Comparison of ENCODE assay signal across 8 mouse cellular contexts in the genomic region with DNA sequence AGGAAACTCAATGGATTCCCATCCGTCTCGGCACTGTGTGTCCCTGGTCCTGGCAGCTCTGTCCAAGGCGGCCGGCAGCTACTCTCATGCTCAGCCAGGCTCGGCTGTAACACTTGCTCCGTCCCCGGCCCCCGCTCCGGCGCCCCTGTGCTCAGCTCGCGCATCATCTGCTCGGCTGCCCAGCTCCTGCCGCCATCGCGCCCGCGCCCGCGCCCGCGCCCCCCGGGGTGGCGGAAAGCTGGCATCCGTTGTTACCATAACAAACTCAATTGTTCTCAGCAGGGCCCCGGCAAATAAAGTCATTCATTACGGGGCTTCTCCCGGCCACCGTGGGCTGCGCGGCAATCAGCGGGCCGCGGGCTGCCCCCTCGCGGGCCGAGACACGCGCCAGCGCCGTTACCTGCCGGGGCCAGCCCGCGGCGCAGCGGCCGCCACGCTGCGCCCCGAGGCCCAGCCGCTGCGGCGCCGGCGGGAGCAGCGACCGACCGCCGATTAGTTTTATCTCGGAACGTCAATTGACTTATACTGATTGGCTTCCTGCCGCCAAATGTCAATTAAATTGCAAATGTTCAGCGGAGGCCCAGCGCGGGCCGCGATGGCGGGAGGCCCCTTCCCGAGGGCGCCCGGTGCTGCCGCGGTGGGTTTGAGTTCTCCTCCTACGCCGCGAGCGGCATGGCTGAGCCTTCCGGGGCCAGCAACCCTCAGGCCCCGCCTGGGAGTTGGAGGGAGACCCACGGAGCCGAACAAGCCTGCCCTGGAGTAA. TPM values are rescaled to one million over a fixed set of nuclear protein-coding genes. Genes with fewer than 3 reads are reported as not detected.
DNase-seq lines count a peak whose midpoint lies in the region; ATAC-seq lines count a peak whose summit lies in the region.
"Had no signal": no experiment of that assay in that cellular context is flagged by ENCODE, and none has a peak within 500 bp of the region (broad histone marks: within the 10 kb centered on the region; RNA-seq: fewer than 3 reads in every experiment).

No protein-coding gene starts in this region.

- peak overlapping the region; percentile 52 for H3K9ac ChIP-seq in forebrain, embryonic 15.5 days (replicated peaks)
- H3K9ac ChIP-seq in neural tube, embryonic 11.5 days (ENCODE audit: low read length): peak overlapping the region; percentile 57

- H3K4me1 ChIP-seq in forebrain, embryonic 15.5 days: peaks cover 8% of the 10 kb centered on the region; the same call in 1 of the 2 replicates
- no peaks in the 10 kb centered on the region for H3K4me1 ChIP-seq in neural tube, embryonic 11.5 days (ENCODE audit: control insufficient read depth, insufficient read depth, low read length)

- H3K36me3 ChIP-seq in forebrain, embryonic 15.5 days: no peaks in the 10 kb centered on the region
- no peaks in the 10 kb centered on the region for H3K36me3 ChIP-seq in neural tube, embryonic 11.5 days (ENCODE audit: control insufficient read depth, insufficient read depth, low read length)

- DNase-seq in lung, postnatal 10 days: peak; percentile 16
- DNase-seq in lung, postnatal 36 days: no peak
- peak; percentile 62 to 69 for DNase-seq in cerebellum, postnatal 14 days
- DNase-seq in kidney, postnatal 4 days: peak; percentile 57 to 60
- peak; percentile 71 for DNase-seq in neural tube, embryonic 11.5 days (ENCODE audit: low spot score)
- DNase-seq in spleen, postnatal 4 days (ENCODE audit: low spot score in 2 of 2): no peak

- peaks cover 38% of the 10 kb centered on the region for H3K27me3 ChIP-seq in forebrain, embryonic 15.5 days
- H3K27me3 ChIP-seq in neural tube, embryonic 11.5 days (ENCODE audit: control insufficient read depth, insufficient read depth, low read length): peaks cover 40% of the 10 kb centered on the region

- peak; percentile 78 for ATAC-seq in forebrain, embryonic 15.5 days (replicated peaks)
- peak; percentile 61; the same call in 1 of the 2 replicates for ATAC-seq in neural tube, embryonic 11.5 days (ENCODE audit: insufficient read depth, low FRiP score, low TSS enrichment)

- WGBS in forebrain, embryonic 15.5 days: under 1% methylated on average over 81 of the region's 81 CpGs
- WGBS in neural tube, embryonic 11.5 days: under 1% methylated on average over 74 of the region's 81 CpGs

- H3K4me2 ChIP-seq in forebrain, embryonic 15.5 days (replicated peaks): peak overlapping the region; percentile 91
- H3K4me2 ChIP-seq in neural tube, embryonic 11.5 days (ENCODE audit: low read depth): peak overlapping the region; percentile 60

- H3K9me3 ChIP-seq in forebrain, embryonic 15.5 days: no peaks in the 10 kb centered on the region
- H3K9me3 ChIP-seq in neural tube, embryonic 11.5 days (ENCODE audit: control insufficient read depth, low read length): no peaks in the 10 kb centered on the region

- H3K4me3 ChIP-seq in forebrain, embryonic 15.5 days: peak overlapping the region; percentile 53
- peak overlapping the region; percentile 38 for H3K4me3 ChIP-seq in neural tube, embryonic 11.5 days (ENCODE audit: low read depth, low read length)
- H3K4me3 ChIP-seq: myocyte had no signal

- H3K27ac ChIP-seq in forebrain, embryonic 15.5 days (replicated peaks): no peak overlapping the region
- H3K27ac ChIP-seq in neural tube, embryonic 11.5 days (ENCODE audit: low read depth, low read length): no peak overlapping the region

RNA-seq across cellular contexts. Expression of a gene that starts 46.1 kb away (rescaled TPM):
- polyA plus RNA-seq in forebrain, embryonic 15.5 days (2015; fragmentation: Nextera tagmentation; extraction: Ambion mirVana): 0.19 and 0.22 TPM in 2 replicates
- 0.76 and 2.4 TPM in 2 replicates for polyA plus RNA-seq in neural tube, embryonic 11.5 days (2014; fragmentation: Nextera tagmentation; extraction: Ambion mirVana)

Comparison
In these comparisons a context has a peak if more than half of its experiments do, and no peak if none do; other contexts are left out.
1. DNase-seq: peak in lung, postnatal 10 days (single experiment), cerebellum, postnatal 14 days (2 of 2), kidney, postnatal 4 days (2 of 2) and neural tube, embryonic 11.5 days (single experiment); none in lung, postnatal 36 days (single experiment) and spleen, postnatal 4 days (0 of 2).